Mouse (Mus musculus) cerebellum, postnatal 10 days (tissue): ENCODE results near the gene Gm2974.
"Not testable (repeated sequence)": the region's sequence is repeated elsewhere in the genome, so short reads cannot be mapped to it uniquely, and the experiment has no call there.

ENCODE experiments used
- DNase-seq, 2 experiments: peaks; one replicate each; pipeline ENCODE4 v3.0.0; 2021; ENCODE audit warnings: mixed read lengths in 2 of 2

Gene Gm2974

DNA sequence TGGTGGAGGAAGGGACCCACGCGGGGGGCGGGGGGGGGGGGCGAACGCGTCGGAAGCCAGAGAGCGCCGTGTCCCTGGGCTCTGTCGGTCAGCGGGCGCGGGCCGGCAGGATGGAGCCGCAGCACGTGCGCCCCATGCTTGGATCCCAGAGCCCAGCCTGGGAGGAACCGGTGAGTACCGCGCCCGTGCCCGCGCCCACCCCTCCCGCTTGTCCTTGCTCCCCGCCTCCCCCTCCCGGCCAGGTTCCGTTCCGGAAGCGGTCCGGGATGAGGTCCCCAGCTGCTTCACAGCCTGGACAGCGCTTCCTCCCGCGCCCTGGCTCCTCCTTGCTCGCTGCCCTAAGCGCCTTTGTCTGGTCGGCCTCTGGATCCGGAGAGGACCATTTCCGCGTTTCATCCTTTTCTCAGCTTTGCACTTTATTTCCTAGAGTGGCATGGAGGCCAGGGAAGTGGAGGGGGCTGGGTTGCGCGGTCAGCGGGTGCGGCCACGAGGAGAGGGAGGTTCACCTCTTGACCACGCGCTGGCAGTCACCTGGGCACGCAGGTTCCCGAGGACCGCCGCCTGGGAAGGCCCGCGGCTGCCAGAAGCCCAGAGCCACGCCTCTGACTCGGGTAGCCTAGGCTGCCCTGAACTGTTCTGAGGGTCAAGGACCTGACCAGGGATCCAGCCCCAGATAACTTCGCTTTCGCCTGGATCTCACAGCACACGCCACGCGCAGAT is at the start of gene Gm2974:
Gene Gm2974 (plus strand): TSS at position 86 of the 720 bp plus-strand sequence.
- DNase-seq = peak; percentile 28 to 38

DNA sequence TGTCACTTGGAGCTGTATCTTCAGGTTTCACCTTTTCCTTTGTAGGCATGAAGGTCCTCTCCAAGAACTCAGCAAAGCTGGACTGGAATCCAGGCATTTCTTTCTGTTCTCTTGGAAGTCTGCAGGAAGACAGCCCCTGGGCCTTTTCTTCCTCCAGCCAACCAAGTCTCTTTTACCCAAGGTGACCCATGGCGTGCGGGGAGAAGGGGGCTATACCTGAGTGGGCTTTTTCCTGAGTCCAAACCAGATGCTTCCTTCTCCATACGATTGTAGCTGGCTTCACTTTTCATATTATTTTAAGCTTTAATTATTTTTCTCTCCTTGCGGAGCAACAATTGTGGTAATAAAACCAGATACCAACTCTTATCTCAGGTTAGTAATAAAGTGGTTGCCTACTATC is 40.7 kb upstream of the Gm2974 start:
- peak in 1 of 2 experiments; percentile 1 for DNase-seq

DNA sequence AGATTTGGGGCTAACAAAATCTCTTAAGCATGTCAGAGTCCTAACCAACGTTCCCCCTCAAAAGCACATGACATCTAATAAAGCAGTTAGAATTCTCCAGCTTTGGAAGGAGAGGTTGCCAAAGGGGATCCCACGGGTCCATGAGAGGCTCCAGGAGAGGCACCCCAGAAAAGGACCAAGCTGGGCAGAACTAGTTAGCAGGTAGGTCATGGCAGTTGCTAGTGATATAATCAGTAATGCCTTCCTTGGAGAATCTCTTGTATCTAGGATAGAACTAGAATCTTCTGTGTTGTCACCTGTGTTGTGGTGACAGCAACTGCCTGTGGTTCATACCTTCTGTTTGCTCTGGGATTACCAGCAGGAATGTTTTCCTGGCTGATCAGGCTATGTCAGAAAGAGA is 17.6 kb upstream of the Gm2974 start, which contains the start of gene Gm3127:
Gene Gm3127 (plus strand): TSS at position 301 of the 400 bp plus-strand sequence.
- not testable (repeated sequence) for DNase-seq

DNA sequence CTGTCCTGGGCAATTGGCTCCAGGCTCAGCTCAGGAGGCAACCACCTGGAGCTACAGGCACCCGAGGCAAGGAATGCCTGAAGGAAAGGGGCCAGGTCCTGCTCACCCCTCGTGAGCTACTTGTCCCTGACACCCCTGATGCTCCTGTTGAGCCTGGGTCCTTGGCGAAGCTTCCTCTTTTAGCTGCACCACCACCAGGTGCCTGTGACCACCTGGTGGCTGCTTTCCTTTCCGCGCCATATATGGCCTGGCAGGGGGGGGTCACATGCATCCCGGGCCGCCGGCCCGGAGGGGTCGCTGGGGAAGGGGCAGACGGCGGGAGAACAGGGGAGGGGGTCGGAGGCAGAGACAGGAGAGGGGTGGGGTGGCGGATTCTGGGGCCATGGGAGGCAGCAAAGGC is 346 bp upstream of the Gm2974 start:
- DNase-seq = peak; percentile 8 to 15

DNA sequence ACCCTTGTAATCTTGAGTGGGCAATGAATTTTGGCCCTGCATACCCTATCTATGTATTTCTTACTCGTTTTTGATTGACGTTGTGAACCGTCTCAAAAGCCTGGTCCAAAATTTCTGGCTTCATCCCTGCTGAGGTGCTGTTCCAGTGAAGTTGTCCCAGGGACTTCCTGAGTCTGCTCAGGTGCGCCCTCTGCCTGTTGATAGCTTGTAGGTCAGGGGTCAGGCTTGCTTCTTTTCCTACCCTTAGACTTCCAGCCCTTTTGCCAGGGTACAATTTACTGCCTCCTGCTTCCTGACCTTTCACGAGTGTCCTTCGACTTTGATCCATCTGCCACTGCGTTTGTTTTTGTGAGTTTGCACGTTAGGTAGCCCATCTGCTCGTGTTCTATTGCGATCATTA is 999 bp downstream of the Gm2974 start:
- DNase-seq = peak; percentile 19 to 28

DNA sequence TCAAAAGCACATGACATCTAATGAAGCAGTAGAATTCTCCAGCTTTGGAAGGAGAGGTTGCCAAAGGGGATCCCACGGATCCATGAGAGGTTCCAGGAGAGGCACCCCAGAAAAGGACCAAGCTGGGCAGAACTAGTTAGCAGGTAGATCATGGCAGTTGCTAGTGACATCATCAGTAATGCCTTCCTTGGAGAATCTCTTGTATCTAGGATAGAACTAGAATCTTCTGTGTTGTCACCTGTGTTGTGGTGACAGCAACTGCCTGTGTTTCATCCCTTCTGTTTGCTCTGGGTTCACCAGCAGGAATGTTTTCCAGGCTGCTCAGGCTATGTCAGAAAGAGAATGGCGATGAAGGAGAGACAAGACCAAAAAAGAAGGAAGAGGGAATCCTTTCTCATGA is 67.0 kb downstream of the Gm2974 start, which contains the start of gene Gm3138:
Gene Gm3138 (plus strand): TSS at position 301 of the 400 bp plus-strand sequence.
- not testable (repeated sequence) for DNase-seq
